Mouse (Mus musculus): Measurements from ENCODE around the gene Ncoa5.

GRCm38 (mm10) chr2:164960716-164961441, 73.8 kb downstream of the Ncoa5 start, which contains the start of gene Slc12a5:
- TF ChIP-seq CTCF (IDR thresholded peaks at IDR 0.05; ENCODE audit: low read depth) (no peak), EP300 (optimal IDR thresholded peaks at IDR 0.05) (no peak)

Data from stomach, postnatal 0 days (tissue).